Mouse (Mus musculus) MEL (cell line): ENCODE measurements around the gene Agl. TPM values are rescaled to one million over a fixed set of nuclear protein-coding genes. Genes with fewer than 3 reads are reported as not detected.
A peak's percentile ranks its signal among the peaks of the same experiment; 100 is the strongest.

Experiments
- DNase-seq: peaks from one replicate; pipeline ENCODE4 v3.0.0; 2011; ENCODE audit warnings: low read depth, low spot score
- H3K27ac ChIP-seq: 2 replicates; pipeline ENCODE4 v1.5.1; 2012; ENCODE audit warnings: low read depth, mild to moderate bottlenecking, control low read depth, low read length, moderate library complexity; ENCODE audit not compliant: control insufficient read depth
- H3K27me3 ChIP-seq, 2 experiments: fragments of 150-350 bp in 1 of 2; sonication (generic) in 1 of 2; 2 replicates each; pipeline ENCODE4 v1.6.1; 2012; ENCODE audit warnings: low read length in 2 of 2, mild to moderate bottlenecking in 2 of 2, improper control_type of control experiment in 1 of 2, moderate library complexity in 1 of 2; ENCODE audit not compliant: insufficient read depth in 2 of 2, control insufficient read depth in 1 of 2
- H3K36me3 ChIP-seq, 2 experiments: 2 replicates each; pipeline ENCODE4 v1.6.1; 2012 to 2014; ENCODE audit warnings: low read length in 2 of 2, improper control_type of control experiment in 1 of 2, inconsistent platforms in 1 of 2, mild to moderate bottlenecking in 1 of 2; ENCODE audit not compliant: insufficient read depth in 2 of 2, control insufficient read depth in 1 of 2
- H3K4me1 ChIP-seq, 2 experiments: fragments of 150-350 bp in 1 of 2; sonication (generic) in 1 of 2; 2 replicates each; pipeline ENCODE4 v1.6.1; 2012; ENCODE audit warnings: low read length in 2 of 2, improper control_type of control experiment in 1 of 2, mild to moderate bottlenecking in 1 of 2; ENCODE audit not compliant: insufficient read depth in 2 of 2, control insufficient read depth in 1 of 2
- H3K4me3 ChIP-seq, 2 experiments: fragments of 150-350 bp in 1 of 2; sonication (generic) in 1 of 2; 2 replicates each; pipeline ENCODE4 v1.5.1; 2012; ENCODE audit warnings: low read depth in 2 of 2, low read length in 2 of 2, mild to moderate bottlenecking in 2 of 2, moderate library complexity in 2 of 2, control low read depth in 1 of 2, improper control_type of control experiment in 1 of 2; ENCODE audit not compliant: control insufficient read depth in 1 of 2, insufficient read depth in 1 of 2
- H3K79me2 ChIP-seq: 2 replicates; pipeline ENCODE4 v1.6.1; 2012; ENCODE audit warnings: mild to moderate bottlenecking, low read length, moderate library complexity; ENCODE audit not compliant: control insufficient read depth, poor library complexity, insufficient read depth
- H3K9ac ChIP-seq: 2 replicates; pipeline ENCODE4 v1.6.1; 2012; ENCODE audit warnings: low read depth, mild to moderate bottlenecking, control low read depth, low read length, moderate library complexity; ENCODE audit not compliant: control insufficient read depth, poor library complexity, severe bottlenecking
- H3K9me3 ChIP-seq: fragments of 150-350 bp; sonication (generic); replicated peaks from 2 replicates; pipeline ENCODE4 v1.6.1; 2012; ENCODE audit warnings: mild to moderate bottlenecking, low read length, improper control_type of control experiment, moderate library complexity; ENCODE audit not compliant: insufficient read depth
- BHLHE40 ChIP-seq: IDR thresholded peaks from 2 replicates; pipeline ENCODE4 v1.6.1; 2012; ENCODE audit warnings: low read depth, mild to moderate bottlenecking, inconsistent platforms, low read length, improper control_type of control experiment, borderline replicate concordance
- E2F4 ChIP-seq: IDR thresholded peaks from 2 replicates; pipeline ENCODE4 v1.6.1; 2011; ENCODE audit warnings: low read depth, low read length, improper control_type of control experiment, borderline replicate concordance
- EP300 ChIP-seq, 2 experiments: IDR thresholded peaks; 2 replicates each; pipeline ENCODE4 v1.6.1; 2011; ENCODE audit warnings: improper control_type of control experiment in 2 of 2, low read length in 2 of 2, low read depth in 1 of 2, mild to moderate bottlenecking in 1 of 2
- ETS1 ChIP-seq: IDR thresholded peaks from 2 replicates; pipeline ENCODE4 v1.6.1; 2012; ENCODE audit warnings: low read depth, mild to moderate bottlenecking, inconsistent platforms, low read length, improper control_type of control experiment, moderate library complexity
- GATA1 ChIP-seq: IDR thresholded peaks from 2 replicates; pipeline ENCODE4 v1.6.1; 2011; ENCODE audit warnings: low read depth, low read length, improper control_type of control experiment
- HCFC1 ChIP-seq: IDR thresholded peaks from 2 replicates; pipeline ENCODE4 v1.6.1; 2012; ENCODE audit warnings: low read depth, mild to moderate bottlenecking, inconsistent platforms, low read length, improper control_type of control experiment, moderate library complexity
- MAFK ChIP-seq: IDR thresholded peaks from 2 replicates; pipeline ENCODE4 v1.6.1; 2011; ENCODE audit warnings: low read depth, mild to moderate bottlenecking, low read length, improper control_type of control experiment, borderline replicate concordance
- MAZ ChIP-seq: IDR thresholded peaks from 2 replicates; pipeline ENCODE4 v1.6.1; 2012; ENCODE audit warnings: low read depth, mild to moderate bottlenecking, inconsistent platforms, low read length, improper control_type of control experiment
- MYB ChIP-seq: IDR thresholded peaks from 2 replicates; pipeline ENCODE4 v1.6.1; 2011; ENCODE audit warnings: mild to moderate bottlenecking, low read depth, low read length, improper control_type of control experiment
- NRF1 ChIP-seq: IDR thresholded peaks from 2 replicates; pipeline ENCODE4 v1.6.1; 2014; ENCODE audit warnings: low read depth, mild to moderate bottlenecking, inconsistent platforms, low read length, improper control_type of control experiment, moderate library complexity; ENCODE audit not compliant: poor library complexity, insufficient read depth, severe bottlenecking
- POLR2A ChIP-seq, 2 experiments: IDR thresholded peaks; 2 replicates each; pipeline ENCODE4 v1.6.1; 2011 to 2012; ENCODE audit warnings: low read length in 2 of 2, mild to moderate bottlenecking in 2 of 2, control low read depth in 1 of 2, improper control_type of control experiment in 1 of 2, low read depth in 1 of 2, moderate library complexity in 1 of 2; ENCODE audit not compliant: control insufficient read depth in 1 of 2, insufficient read depth in 1 of 2, poor library complexity in 1 of 2
- RAD21 ChIP-seq: IDR thresholded peaks from 2 replicates; pipeline ENCODE4 v1.6.1; 2011; ENCODE audit warnings: mild to moderate bottlenecking, low read depth, low read length, improper control_type of control experiment
- RCOR1 ChIP-seq: IDR thresholded peaks from 2 replicates; pipeline ENCODE4 v1.6.1; 2012; ENCODE audit warnings: low read depth, mild to moderate bottlenecking, inconsistent platforms, low read length, improper control_type of control experiment
- TBP ChIP-seq: IDR thresholded peaks from 2 replicates; pipeline ENCODE4 v1.8.0; 2011; ENCODE audit warnings: low read depth, low read length, improper control_type of control experiment
- ZC3H11A ChIP-seq: IDR thresholded peaks from 2 replicates; pipeline ENCODE4 v1.6.1; 2012; ENCODE audit warnings: low read depth, mild to moderate bottlenecking, inconsistent platforms, low read length, improper control_type of control experiment
- ZNF384 ChIP-seq: IDR thresholded peaks from 2 replicates; pipeline ENCODE4 v1.6.1; 2012; ENCODE audit warnings: low read depth, mild to moderate bottlenecking, inconsistent platforms, low read length, improper control_type of control experiment
- polyA plus RNA-seq, 2 experiments: library from polyadenylated mRNA; stranded (reverse) in 1 of 2; unstranded in 1 of 2; fragments of >175 nt in 1 of 2; fragments of >200 nt in 1 of 2; gene quantifications; 2 replicates each; pipeline versions ENCODE4 v1.2.1 to v1.2.4; 2012; ENCODE audit warnings: low replicate concordance in 2 of 2, low read depth in 1 of 2; ENCODE audit not compliant: insufficient read length in 2 of 2, insufficient read depth in 1 of 2, missing spikeins in 1 of 2
- total RNA-seq: library from RNA; depleted of rRNA; stranded (reverse); fragments of 300-350 nt; gene quantifications from 2 replicates; pipeline ENCODE4 v1.2.3, GENCODE M21; 2012

Agl gene
- total and polyA plus RNA-seq, 3 experiments: 4.6 to 21.1 (median 11.9) TPM

- TF ChIP-seq MYB (no peak), TBP (peak; percentile 46; the same call in 1 of the 2 replicates), RAD21 (no peak), RCOR1 (0 out of 2 replicates have a peak, but pooled peaks have one; percentile 31), POLR2A (IDR thresholded peaks at IDR 0.05; ENCODE audit: control insufficient read depth in 1 of 2, insufficient read depth in 1 of 2, low read depth in 1 of 2, low read length in 2 of 2, poor library complexity in 1 of 2) (peak; percentile 74 to 79; a peak in 3 of 4 replicates)
Observed at GRCm38 (mm10) chr3:116711624-116712435, 96.1 kb downstream of the Agl start (continued).

GRCm38 (mm10) chr3:116710941-116711340 is 97.0 kb downstream of the Agl start:
- H3K27me3 ChIP-seq: no peaks in the 10 kb centered on the region
- H3K4me1 ChIP-seq: peaks cover 4 to 18% of the 10 kb centered on the region in 2 experiments
- no peak for TF ChIP-seq ZC3H11A
- 0 out of 2 replicates have a peak, but pooled peaks have one; percentile 15 for TF ChIP-seq GATA1
- TF ChIP-seq MAZ: peak; percentile 73
- TF ChIP-seq ETS1: peak; percentile 18; the same call in 1 of the 2 replicates
- TF ChIP-seq HCFC1: 0 out of 2 replicates have a peak, but pooled peaks have one; percentile 6
- no peak for TF ChIP-seq ZNF384
- TF ChIP-seq TBP: 0 out of 2 replicates have a peak, but pooled peaks have one; percentile 26
- peak in 1 of 2 experiments; percentile 41; a peak in 1 of 4 replicates for TF ChIP-seq EP300 (IDR thresholded peaks at IDR 0.05; ENCODE audit: low read depth in 1 of 2, low read length in 2 of 2)
- TF ChIP-seq BHLHE40: 0 out of 2 replicates have a peak, but pooled peaks have one; percentile 4
- TF ChIP-seq E2F4: no peak
- TF ChIP-seq NRF1: peak; percentile 66
- peaks cover 6 to 18% of the 10 kb centered on the region in 2 experiments; a peak in 3 of 4 replicates for H3K36me3 ChIP-seq
- H3K9me3 ChIP-seq: no peaks in the 10 kb centered on the region
- H3K27ac ChIP-seq: peak overlapping the region; percentile 43
- H3K79me2 ChIP-seq: peaks cover 26% of the 10 kb centered on the region
- H3K9ac ChIP-seq: peak overlapping the region; percentile 94
- peak; percentile 71 for DNase-seq
- peak overlapping the region; percentile 92 to 93 for H3K4me3 ChIP-seq

GRCm38 (mm10) chr3:116705637-116706204 is 102.2 kb downstream of the Agl start:
- peaks cover 10 to 21% of the 10 kb centered on the region in 2 experiments for H3K36me3 ChIP-seq
- no peaks in the 10 kb centered on the region for H3K9me3 ChIP-seq
- no peak overlapping the region for H3K9ac ChIP-seq
- H3K79me2 ChIP-seq: peaks cover 24% of the 10 kb centered on the region
- no peaks in the 10 kb centered on the region for H3K27me3 ChIP-seq
- H3K4me1 ChIP-seq: peaks cover 9 to 10% of the 10 kb centered on the region in 2 experiments
- no peak overlapping the region for H3K27ac ChIP-seq
- TF ChIP-seq MAFK (no peak), GATA1 (0 out of 2 replicates have a peak, but pooled peaks have one; percentile 36), EP300 (IDR thresholded peaks at IDR 0.05; ENCODE audit: low read depth in 1 of 2, low read length in 2 of 2) (peak in 1 of 2 experiments; percentile 16; a peak in 1 of 4 replicates)
- peak; percentile 14 for DNase-seq
- no peak overlapping the region for H3K4me3 ChIP-seq
